Mouse (Mus musculus) kidney, embryonic 15.5 days (tissue): ENCODE data around the gene Fam13a. TPM values are rescaled to one million over a fixed set of nuclear protein-coding genes. Genes with fewer than 3 reads are reported as not detected.
A peak's percentile ranks its signal among the peaks of the same experiment; 100 is the strongest.

Experiments
- ATAC-seq: fragments of 200-750 bp; cut with Nextera tagmentation; replicated peaks from 2 replicates; pipeline ENCODE4 v1.8.0; 2017; ENCODE audit warnings: moderate TSS enrichment; ENCODE audit not compliant: low FRiP score
- H3K27ac ChIP-seq: fragments of 300-500 bp; sonication (generic); 2 replicates; pipeline ENCODE4 v1.5.1; 2015; ENCODE audit warnings: mild to moderate bottlenecking, inconsistent platforms
- H3K27me3 ChIP-seq: fragments of 300-500 bp; sonication (generic); 2 replicates; pipeline ENCODE4 v1.6.1; 2015; ENCODE audit warnings: inconsistent platforms
- H3K36me3 ChIP-seq: fragments of 300-500 bp; sonication (generic); 2 replicates; pipeline ENCODE4 v1.6.1; 2015; ENCODE audit warnings: inconsistent platforms
- H3K4me1 ChIP-seq: fragments of 300-500 bp; sonication (generic); 2 replicates; pipeline ENCODE4 v1.6.1; 2015; ENCODE audit warnings: inconsistent platforms
- H3K4me2 ChIP-seq: fragments of 300-500 bp; sonication (generic); 2 replicates; pipeline ENCODE4 v1.6.1; 2015; ENCODE audit warnings: moderate library complexity, mild to moderate bottlenecking, inconsistent platforms
- H3K4me3 ChIP-seq: fragments of 300-500 bp; sonication (generic); replicated peaks from 2 replicates; pipeline ENCODE4 v1.5.1; 2015; ENCODE audit warnings: mild to moderate bottlenecking, inconsistent platforms
- H3K9ac ChIP-seq: fragments of 300-500 bp; sonication (generic); 2 replicates; pipeline ENCODE4 v1.6.1; 2015; ENCODE audit warnings: mild to moderate bottlenecking, inconsistent platforms
- H3K9me3 ChIP-seq: fragments of 300-500 bp; sonication (generic); replicated peaks from 2 replicates; pipeline ENCODE4 v1.6.1; 2016; ENCODE audit warnings: inconsistent platforms
- WGBS: fragments of 180-500 bp; shearing (Covaris S2); methylation state at CpG from one replicate; pipeline ENCODE4 v1.1.7; 2015; ENCODE audit warnings: mixed read lengths; 5-methylcytosine and 5-hydroxymethylcytosine counted together
- polyA plus RNA-seq: library from polyadenylated mRNA; unstranded; fragments of >200 nt; fragmentation: Nextera tagmentation; extraction: Ambion mirVana; gene quantifications from 2 replicates; pipeline ENCODE4 v1.2.1, GENCODE M21; 2015

The Fam13a gene
- polyA plus RNA-seq, result 9.4 and 9.7 TPM in 2 replicates

DNA sequence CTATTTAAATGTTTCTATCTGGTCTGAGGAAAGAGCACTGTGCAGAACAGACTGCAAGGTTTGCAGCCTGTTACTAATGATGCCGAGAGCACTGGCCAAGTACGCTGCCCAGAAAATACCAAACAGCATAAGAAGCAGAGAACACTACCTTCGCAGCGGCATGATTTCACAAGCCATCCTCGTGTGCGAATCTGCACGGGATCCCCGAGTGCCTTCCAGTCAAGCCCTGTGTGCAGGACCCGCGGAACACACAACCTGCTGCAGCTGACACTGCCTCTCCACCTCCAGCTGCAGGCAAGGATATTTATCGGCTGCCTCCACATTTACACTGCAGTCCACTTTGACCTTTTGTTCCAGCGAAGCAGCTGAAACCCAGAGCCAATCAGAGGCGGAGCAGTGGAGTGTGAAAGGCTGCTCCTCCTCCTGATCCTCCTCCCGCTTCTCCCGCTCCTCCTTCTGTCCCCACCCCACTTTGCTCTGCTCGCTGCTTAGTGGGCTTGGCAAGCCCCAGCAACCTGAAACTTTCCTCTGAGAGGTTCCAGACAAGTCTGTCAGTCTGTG, at the start of gene Fam13a:
Gene Fam13a, minus strand, starts transcription at position 386 of the 561 bp plus-strand sequence.
- Histone ChIP-seq H3K4me3 (peak within 1 kb of the TSS; percentile 61), H3K27me3 (no peaks in the 10 kb centered on the region), H3K9ac (peak within 1 kb of the TSS; percentile 50), H3K4me2 (peak within 1 kb of the TSS; percentile 68), H3K4me1 (peaks cover 8% of the 10 kb centered on the region; the same call in 1 of the 2 replicates), H3K9me3 (no peaks in the 10 kb centered on the region), H3K36me3 (no peaks in the 10 kb centered on the region), H3K27ac (peak within 1 kb of the TSS; percentile 76)
- ATAC-seq, result peak; percentile 100
- WGBS, result 1% methylated on average over 16 of the region's 16 CpGs

- Histone ChIP-seq H3K9me3 (no peaks in the 10 kb centered on the region; the same call in 1 of the 2 replicates), H3K27ac (no peak overlapping the region), H3K4me3 (no peak overlapping the region), H3K4me2 (no peak overlapping the region), H3K9ac (no peak overlapping the region), H3K4me1 (no peaks in the 10 kb centered on the region), H3K36me3 (no peaks in the 10 kb centered on the region), H3K27me3 (no peaks in the 10 kb centered on the region)
- WGBS, result 76% methylated on average over 5 of the region's 5 CpGs
- no peak for ATAC-seq
Measured at GRCm38 (mm10) chr6:59072096-59073060, 48.0 kb upstream of the Fam13a start.

GRCm38 (mm10) chr6:59071691-59072090, 47.3 kb upstream of the Fam13a start:
- no peak for ATAC-seq
- H3K4me3 ChIP-seq, result no peak overlapping the region
- no peak overlapping the region for H3K9ac ChIP-seq
- WGBS, result 73% methylated on average over 3 of the region's 3 CpGs
- no peaks in the 10 kb centered on the region; the same call in 1 of the 2 replicates for H3K9me3 ChIP-seq
- H3K27me3 ChIP-seq, result no peaks in the 10 kb centered on the region
- no peak overlapping the region for H3K27ac ChIP-seq
- H3K36me3 ChIP-seq, result no peaks in the 10 kb centered on the region
- no peak overlapping the region for H3K4me2 ChIP-seq
- H3K4me1 ChIP-seq, result no peaks in the 10 kb centered on the region

DNA sequence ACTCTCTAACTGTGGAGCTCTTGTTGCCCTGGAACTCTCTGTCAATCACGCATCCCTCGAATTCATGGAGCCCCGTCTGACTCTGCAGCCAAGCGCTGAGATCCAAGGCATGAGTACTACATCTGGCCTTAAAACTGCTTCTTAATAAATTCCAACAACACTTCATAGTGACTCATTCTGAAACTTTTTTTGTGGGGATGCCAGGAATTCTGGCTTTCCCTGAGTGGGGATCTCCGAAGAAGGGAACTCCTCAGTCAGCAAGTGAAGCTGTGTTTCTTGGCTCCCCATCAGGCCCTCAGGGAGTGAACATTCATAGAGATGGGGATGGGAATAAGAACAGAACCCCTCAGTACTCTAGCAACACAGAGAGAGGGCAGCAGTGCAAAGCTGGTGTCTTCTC, 43.8 kb upstream of the Fam13a start:
- Histone ChIP-seq H3K27me3 (no peaks in the 10 kb centered on the region), H3K4me3 (no peak overlapping the region), H3K9ac (no peak overlapping the region), H3K4me1 (no peaks in the 10 kb centered on the region), H3K36me3 (no peaks in the 10 kb centered on the region), H3K27ac (no peak overlapping the region), H3K4me2 (no peak overlapping the region), H3K9me3 (no peaks in the 10 kb centered on the region)
- ATAC-seq, result no peak
- WGBS, result 91% methylated on average over 5 of the region's 5 CpGs

GRCm38 (mm10) chr6:59064440-59064839, 40.1 kb upstream of the Fam13a start:
- no peaks in the 10 kb centered on the region for H3K27me3 ChIP-seq
- H3K27ac ChIP-seq, result no peak overlapping the region
- H3K4me1 ChIP-seq, result no peaks in the 10 kb centered on the region
- no peak overlapping the region for H3K4me2 ChIP-seq
- no peaks in the 10 kb centered on the region for H3K36me3 ChIP-seq
- no peak overlapping the region for H3K4me3 ChIP-seq
- WGBS, result 53% methylated on average over 4 of the region's 4 CpGs
- no peaks in the 10 kb centered on the region for H3K9me3 ChIP-seq
- no peak for ATAC-seq
- H3K9ac ChIP-seq, result no peak overlapping the region

- peak; percentile 49; the same call in 1 of the 2 replicates for ATAC-seq
- WGBS, result 77% methylated on average over 2 of the region's 2 CpGs
Measured at GRCm38 (mm10) chr6:59053232-59053631, 28.9 kb upstream of the Fam13a start.

DNA sequence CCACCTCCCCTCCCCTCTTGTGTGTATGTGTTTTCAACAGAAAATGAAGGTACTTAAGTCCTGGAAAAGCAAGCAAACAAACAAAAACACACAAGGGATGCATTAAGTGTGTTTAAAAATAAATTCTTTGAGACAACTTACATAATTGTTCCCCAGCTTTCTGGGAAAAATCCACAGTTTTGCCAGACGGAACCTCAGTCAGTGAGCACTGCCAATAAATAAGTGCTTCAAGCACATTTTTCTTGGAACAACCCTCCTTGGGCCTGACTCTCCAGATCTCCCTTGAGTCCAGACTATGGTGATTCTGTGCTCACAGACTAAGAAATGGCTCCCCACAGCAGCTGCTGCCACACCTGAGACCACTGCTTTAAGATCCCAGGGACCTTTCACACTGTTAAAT, 15.4 kb upstream of the Fam13a start:
- Histone ChIP-seq H3K4me3 (no peak overlapping the region), H3K9me3 (no peaks in the 10 kb centered on the region), H3K4me1 (no peaks in the 10 kb centered on the region), H3K27ac (no peak overlapping the region), H3K9ac (no peak overlapping the region), H3K36me3 (no peaks in the 10 kb centered on the region), H3K4me2 (no peak overlapping the region), H3K27me3 (no peaks in the 10 kb centered on the region)
- ATAC-seq, result no peak
- 72% methylated on average over 1 of the region's 1 CpGs for WGBS

More at GRCm38 (mm10) chr6:59053232-59053631, 28.9 kb upstream of the Fam13a start:
- H3K9me3 ChIP-seq, result no peaks in the 10 kb centered on the region
- H3K27me3 ChIP-seq, result no peaks in the 10 kb centered on the region
- no peak overlapping the region for H3K9ac ChIP-seq
- no peaks in the 10 kb centered on the region for H3K4me1 ChIP-seq
- no peak overlapping the region for H3K27ac ChIP-seq
- H3K36me3 ChIP-seq, result no peaks in the 10 kb centered on the region
- no peak overlapping the region for H3K4me2 ChIP-seq
- no peak overlapping the region for H3K4me3 ChIP-seq

GRCm38 (mm10) chr6:59032748-59033147, 8.4 kb upstream of the Fam13a start:
- Histone ChIP-seq H3K4me2 (no peak overlapping the region), H3K27me3 (no peaks in the 10 kb centered on the region), H3K9me3 (no peaks in the 10 kb centered on the region), H3K9ac (no peak overlapping the region), H3K27ac (no peak overlapping the region), H3K36me3 (no peaks in the 10 kb centered on the region), H3K4me1 (no peaks in the 10 kb centered on the region), H3K4me3 (no peak overlapping the region)
- WGBS, result 53% methylated on average over 5 of the region's 5 CpGs
- ATAC-seq, result no peak

- no peaks in the 10 kb centered on the region for H3K27me3 ChIP-seq
- no peak overlapping the region for H3K4me2 ChIP-seq
- H3K4me1 ChIP-seq, result no peaks in the 10 kb centered on the region
- H3K4me3 ChIP-seq, result no peak overlapping the region
- WGBS, result 90% methylated on average over 6 of the region's 6 CpGs
- H3K27ac ChIP-seq, result no peak overlapping the region
- no peak overlapping the region for H3K9ac ChIP-seq
- no peak for ATAC-seq
- no peaks in the 10 kb centered on the region for H3K36me3 ChIP-seq
- no peaks in the 10 kb centered on the region for H3K9me3 ChIP-seq
Measured at GRCm38 (mm10) chr6:59031539-59031938, 7.2 kb upstream of the Fam13a start.

GRCm38 (mm10) chr6:59030667-59031066, 6.3 kb upstream of the Fam13a start:
- no peak overlapping the region for H3K27ac ChIP-seq
- 83% methylated on average over 2 of the region's 2 CpGs for WGBS
- no peak overlapping the region for H3K9ac ChIP-seq
- H3K27me3 ChIP-seq, result no peaks in the 10 kb centered on the region
- no peak overlapping the region for H3K4me3 ChIP-seq
- no peaks in the 10 kb centered on the region for H3K4me1 ChIP-seq
- no peaks in the 10 kb centered on the region for H3K9me3 ChIP-seq
- no peak overlapping the region for H3K4me2 ChIP-seq
- H3K36me3 ChIP-seq, result no peaks in the 10 kb centered on the region
- no peak for ATAC-seq

DNA sequence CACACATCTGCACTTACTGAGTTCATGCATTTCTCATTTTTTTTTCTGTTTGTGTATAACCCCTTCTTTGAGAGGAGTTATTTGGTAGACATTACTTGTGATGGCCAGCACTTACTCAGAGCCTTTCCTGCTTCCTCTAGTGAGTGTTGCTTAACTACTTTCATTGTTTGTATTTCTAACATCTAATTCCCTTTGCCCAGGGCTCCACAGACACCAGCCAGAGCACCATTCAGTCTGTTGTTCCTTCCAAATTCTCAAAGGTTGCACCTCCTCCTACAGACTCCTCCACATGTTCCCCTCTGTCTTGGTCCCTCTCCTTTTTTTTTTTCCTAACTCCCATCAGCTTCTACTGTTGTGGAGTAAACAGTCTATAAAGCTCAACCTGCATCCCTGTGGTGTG, 5.7 kb upstream of the Fam13a start:
- Histone ChIP-seq H3K9me3 (no peaks in the 10 kb centered on the region), H3K4me2 (no peak overlapping the region), H3K4me1 (no peaks in the 10 kb centered on the region), H3K4me3 (no peak overlapping the region), H3K27me3 (no peaks in the 10 kb centered on the region), H3K36me3 (no peaks in the 10 kb centered on the region), H3K9ac (no peak overlapping the region), H3K27ac (no peak overlapping the region)
- ATAC-seq, result no peak

DNA sequence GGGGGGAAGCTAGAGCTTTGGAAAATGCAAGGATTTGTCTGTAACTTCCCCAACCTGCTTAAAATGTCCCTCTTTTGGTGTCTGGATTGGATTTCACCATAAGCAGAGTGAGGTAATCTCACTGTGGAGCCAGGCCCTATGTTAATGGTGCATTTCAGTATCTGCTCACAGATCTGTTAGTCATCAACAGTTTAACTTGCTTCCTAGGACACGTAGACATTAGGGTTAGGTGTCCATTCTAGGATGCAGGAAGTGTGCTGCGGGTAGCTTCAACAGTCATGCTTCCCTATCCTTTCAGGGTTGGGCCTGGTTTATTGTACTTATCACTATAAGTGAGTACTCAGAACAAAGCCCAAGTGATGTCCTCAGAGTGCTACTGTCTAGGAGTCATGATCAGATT, 4.5 kb upstream of the Fam13a start:
- H3K9me3 ChIP-seq, result no peaks in the 10 kb centered on the region
- no peak overlapping the region for H3K27ac ChIP-seq
- 84% methylated on average over 2 of the region's 2 CpGs for WGBS
- H3K27me3 ChIP-seq, result no peaks in the 10 kb centered on the region
- H3K4me1 ChIP-seq, result peaks cover 5% of the 10 kb centered on the region; the same call in 1 of the 2 replicates
- no peak for ATAC-seq
- no peak overlapping the region for H3K4me2 ChIP-seq
- no peak overlapping the region for H3K4me3 ChIP-seq
- no peak overlapping the region for H3K9ac ChIP-seq
- no peaks in the 10 kb centered on the region for H3K36me3 ChIP-seq
